Mouse (Mus musculus) MEL (cell line): ENCODE measurements around the gene Jmjd8. TPM values are rescaled to one million over a fixed set of nuclear protein-coding genes. Genes with fewer than 3 reads are reported as not detected.

Source experiments
- DNase-seq: peaks from one replicate; pipeline ENCODE4 v3.0.0; 2011; ENCODE audit warnings: low read depth, low spot score
- H3K27ac ChIP-seq: 2 replicates; pipeline ENCODE4 v1.5.1; 2012; ENCODE audit warnings: low read depth, mild to moderate bottlenecking, control low read depth, low read length, moderate library complexity; ENCODE audit not compliant: control insufficient read depth
- H3K27me3 ChIP-seq, 2 experiments: fragments of 150-350 bp in 1 of 2; sonication (generic) in 1 of 2; 2 replicates each; pipeline ENCODE4 v1.6.1; 2012; ENCODE audit warnings: low read length in 2 of 2, mild to moderate bottlenecking in 2 of 2, improper control_type of control experiment in 1 of 2, moderate library complexity in 1 of 2; ENCODE audit not compliant: insufficient read depth in 2 of 2, control insufficient read depth in 1 of 2
- H3K36me3 ChIP-seq, 2 experiments: 2 replicates each; pipeline ENCODE4 v1.6.1; 2012 to 2014; ENCODE audit warnings: low read length in 2 of 2, improper control_type of control experiment in 1 of 2, inconsistent platforms in 1 of 2, mild to moderate bottlenecking in 1 of 2; ENCODE audit not compliant: insufficient read depth in 2 of 2, control insufficient read depth in 1 of 2
- H3K4me1 ChIP-seq, 2 experiments: fragments of 150-350 bp in 1 of 2; sonication (generic) in 1 of 2; 2 replicates each; pipeline ENCODE4 v1.6.1; 2012; ENCODE audit warnings: low read length in 2 of 2, improper control_type of control experiment in 1 of 2, mild to moderate bottlenecking in 1 of 2; ENCODE audit not compliant: insufficient read depth in 2 of 2, control insufficient read depth in 1 of 2
- H3K4me3 ChIP-seq, 2 experiments: fragments of 150-350 bp in 1 of 2; sonication (generic) in 1 of 2; 2 replicates each; pipeline ENCODE4 v1.5.1; 2012; ENCODE audit warnings: low read depth in 2 of 2, low read length in 2 of 2, mild to moderate bottlenecking in 2 of 2, moderate library complexity in 2 of 2, control low read depth in 1 of 2, improper control_type of control experiment in 1 of 2; ENCODE audit not compliant: control insufficient read depth in 1 of 2, insufficient read depth in 1 of 2
- H3K79me2 ChIP-seq: 2 replicates; pipeline ENCODE4 v1.6.1; 2012; ENCODE audit warnings: mild to moderate bottlenecking, low read length, moderate library complexity; ENCODE audit not compliant: control insufficient read depth, poor library complexity, insufficient read depth
- H3K9ac ChIP-seq: 2 replicates; pipeline ENCODE4 v1.6.1; 2012; ENCODE audit warnings: low read depth, mild to moderate bottlenecking, control low read depth, low read length, moderate library complexity; ENCODE audit not compliant: control insufficient read depth, poor library complexity, severe bottlenecking
- H3K9me3 ChIP-seq: fragments of 150-350 bp; sonication (generic); replicated peaks from 2 replicates; pipeline ENCODE4 v1.6.1; 2012; ENCODE audit warnings: mild to moderate bottlenecking, low read length, improper control_type of control experiment, moderate library complexity; ENCODE audit not compliant: insufficient read depth
- BHLHE40 ChIP-seq: IDR thresholded peaks from 2 replicates; pipeline ENCODE4 v1.6.1; 2012; ENCODE audit warnings: low read depth, mild to moderate bottlenecking, inconsistent platforms, low read length, improper control_type of control experiment, borderline replicate concordance
- CTCF ChIP-seq, 3 experiments: IDR thresholded peaks in 2 of 3; conservative IDR thresholded peaks in 1 of 3; 2 replicates each; pipeline ENCODE4 v1.5.1; 2011 to 2012; ENCODE audit warnings: low read length in 3 of 3, low read depth in 2 of 3, mild to moderate bottlenecking in 2 of 3, improper control_type of control experiment in 1 of 3, inconsistent platforms in 1 of 3, mixed read lengths in 1 of 3, moderate library complexity in 1 of 3; ENCODE audit not compliant: control insufficient read depth in 1 of 3, insufficient read depth in 1 of 3, poor library complexity in 1 of 3, severe bottlenecking in 1 of 3
- ELF1 ChIP-seq: IDR thresholded peaks from 2 replicates; pipeline ENCODE4 v1.6.1; 2014; ENCODE audit warnings: low read depth, mild to moderate bottlenecking, inconsistent platforms, low read length, improper control_type of control experiment, moderate library complexity
- EP300 ChIP-seq, 2 experiments: IDR thresholded peaks; 2 replicates each; pipeline ENCODE4 v1.6.1; 2011; ENCODE audit warnings: improper control_type of control experiment in 2 of 2, low read length in 2 of 2, low read depth in 1 of 2, mild to moderate bottlenecking in 1 of 2
- ETS1 ChIP-seq: IDR thresholded peaks from 2 replicates; pipeline ENCODE4 v1.6.1; 2012; ENCODE audit warnings: low read depth, mild to moderate bottlenecking, inconsistent platforms, low read length, improper control_type of control experiment, moderate library complexity
- HCFC1 ChIP-seq: IDR thresholded peaks from 2 replicates; pipeline ENCODE4 v1.6.1; 2012; ENCODE audit warnings: low read depth, mild to moderate bottlenecking, inconsistent platforms, low read length, improper control_type of control experiment, moderate library complexity
- MAX ChIP-seq: IDR thresholded peaks from 2 replicates; pipeline ENCODE4 v1.6.1; 2011; ENCODE audit warnings: low read length, improper control_type of control experiment
- MXI1 ChIP-seq: IDR thresholded peaks from 2 replicates; pipeline ENCODE4 v1.6.1; 2011; ENCODE audit warnings: mild to moderate bottlenecking, low read depth, low read length, improper control_type of control experiment
- MYB ChIP-seq: IDR thresholded peaks from 2 replicates; pipeline ENCODE4 v1.6.1; 2011; ENCODE audit warnings: mild to moderate bottlenecking, low read depth, low read length, improper control_type of control experiment
- MYC ChIP-seq: IDR thresholded peaks from 2 replicates; pipeline ENCODE4 v1.6.1; 2011; ENCODE audit warnings: low read depth, mild to moderate bottlenecking, low read length, improper control_type of control experiment, moderate library complexity
- NELFE ChIP-seq: IDR thresholded peaks from 2 replicates; pipeline ENCODE4 v1.6.1; 2011; ENCODE audit warnings: low read depth, low read length, improper control_type of control experiment
- NRF1 ChIP-seq: IDR thresholded peaks from 2 replicates; pipeline ENCODE4 v1.6.1; 2014; ENCODE audit warnings: low read depth, mild to moderate bottlenecking, inconsistent platforms, low read length, improper control_type of control experiment, moderate library complexity; ENCODE audit not compliant: poor library complexity, insufficient read depth, severe bottlenecking
- POLR2A ChIP-seq, 2 experiments: IDR thresholded peaks; 2 replicates each; pipeline ENCODE4 v1.6.1; 2011 to 2012; ENCODE audit warnings: low read length in 2 of 2, mild to moderate bottlenecking in 2 of 2, control low read depth in 1 of 2, improper control_type of control experiment in 1 of 2, low read depth in 1 of 2, moderate library complexity in 1 of 2; ENCODE audit not compliant: control insufficient read depth in 1 of 2, insufficient read depth in 1 of 2, poor library complexity in 1 of 2
- POLR2AphosphoS2 ChIP-seq: IDR thresholded peaks from 2 replicates; pipeline ENCODE4 v1.6.1; 2011; ENCODE audit warnings: low read length, improper control_type of control experiment
- POLR2AphosphoS5 ChIP-seq: IDR thresholded peaks from 2 replicates; pipeline ENCODE4 v1.6.1; 2012; ENCODE audit warnings: low read depth, borderline replicate concordance, mild to moderate bottlenecking, inconsistent platforms, low read length, moderate library complexity, mixed read lengths
- SIN3A ChIP-seq: IDR thresholded peaks from 2 replicates; pipeline ENCODE4 v1.6.1; 2012; ENCODE audit warnings: low read length, improper control_type of control experiment, inconsistent platforms
- SMC3 ChIP-seq: IDR thresholded peaks from 2 replicates; pipeline ENCODE4 v1.6.1; 2011; ENCODE audit warnings: low read depth, low read length, improper control_type of control experiment
- TAL1 ChIP-seq: IDR thresholded peaks from 2 replicates; pipeline ENCODE4 v1.6.1; 2012; ENCODE audit warnings: mild to moderate bottlenecking, inconsistent platforms, low read length, moderate library complexity, mixed read lengths
- TBP ChIP-seq: IDR thresholded peaks from 2 replicates; pipeline ENCODE4 v1.8.0; 2011; ENCODE audit warnings: low read depth, low read length, improper control_type of control experiment
- TCF12 ChIP-seq: IDR thresholded peaks from 2 replicates; pipeline ENCODE4 v1.6.1; 2014; ENCODE audit warnings: low read depth, mild to moderate bottlenecking, inconsistent platforms, low read length, improper control_type of control experiment, moderate library complexity
- USF2 ChIP-seq, 2 experiments: IDR thresholded peaks; 2 replicates each; pipeline ENCODE4 v1.6.1; 2011 to 2012; ENCODE audit warnings: improper control_type of control experiment in 2 of 2, low read length in 2 of 2, borderline replicate concordance in 1 of 2, inconsistent platforms in 1 of 2, low read depth in 1 of 2, mild to moderate bottlenecking in 1 of 2; ENCODE audit not compliant: insufficient read depth in 1 of 2
- ZC3H11A ChIP-seq: IDR thresholded peaks from 2 replicates; pipeline ENCODE4 v1.6.1; 2012; ENCODE audit warnings: low read depth, mild to moderate bottlenecking, inconsistent platforms, low read length, improper control_type of control experiment
- ZMIZ1 ChIP-seq: IDR thresholded peaks from 2 replicates; pipeline ENCODE4 v1.6.1; 2012; ENCODE audit warnings: low read depth, mild to moderate bottlenecking, inconsistent platforms, low read length, improper control_type of control experiment, moderate library complexity
- polyA plus RNA-seq, 2 experiments: library from polyadenylated mRNA; stranded (reverse) in 1 of 2; unstranded in 1 of 2; fragments of >175 nt in 1 of 2; fragments of >200 nt in 1 of 2; gene quantifications; 2 replicates each; pipeline versions ENCODE4 v1.2.1 to v1.2.4; 2012; ENCODE audit warnings: low replicate concordance in 2 of 2, low read depth in 1 of 2; ENCODE audit not compliant: insufficient read length in 2 of 2, insufficient read depth in 1 of 2, missing spikeins in 1 of 2
- total RNA-seq: library from RNA; depleted of rRNA; stranded (reverse); fragments of 300-350 nt; gene quantifications from 2 replicates; pipeline ENCODE4 v1.2.3, GENCODE M21; 2012

Jmjd8 gene
- total and polyA plus RNA-seq, 3 experiments: 12.9 to 23.9 TPM; not detected in 1

GRCm38 (mm10) chr17:25796951-25797369, 31.7 kb upstream of the Jmjd8 start, which contains the start of gene Metrn:
Gene Metrn (minus strand): TSS chr17:25797136.
- peak; percentile 96 for DNase-seq
- H3K36me3 ChIP-seq: peaks cover 0 to 4% of the 10 kb centered on the region in 2 experiments; a peak in 1 of 4 replicates
- H3K4me3 ChIP-seq: peak within 1 kb of the TSS; percentile 69 to 95
- TF ChIP-seq SIN3A: peak; percentile 12; the same call in 1 of the 2 replicates
- TF ChIP-seq POLR2AphosphoS2: peak; percentile 56; the same call in 1 of the 2 replicates
- TF ChIP-seq POLR2A (IDR thresholded peaks at IDR 0.05; ENCODE audit: control insufficient read depth in 1 of 2, insufficient read depth in 1 of 2, low read depth in 1 of 2, low read length in 2 of 2, poor library complexity in 1 of 2): peak; percentile 82 to 92
- TF ChIP-seq NELFE: peak; percentile 85
- TF ChIP-seq POLR2AphosphoS5: peak; percentile 56; the same call in 1 of the 2 replicates
- TF ChIP-seq MXI1: peak; percentile 17; the same call in 1 of the 2 replicates
- peak; percentile 71; the same call in 1 of the 2 replicates for TF ChIP-seq ZMIZ1
- no peak for TF ChIP-seq CTCF (IDR thresholded peaks at IDR 0.05 in 2 of 3, conservative IDR thresholded peaks at IDR 0.05 in 1 of 3; ENCODE audit: control insufficient read depth in 1 of 3, insufficient read depth in 1 of 3, low read depth in 2 of 3, low read length in 3 of 3, poor library complexity in 1 of 3, severe bottlenecking in 1 of 3)
- TF ChIP-seq HCFC1: peak; percentile 39; the same call in 1 of the 2 replicates
- no peak for TF ChIP-seq MYB
- no peak for TF ChIP-seq ETS1
- no peak for TF ChIP-seq TAL1
- peak; percentile 64; the same call in 1 of the 2 replicates for TF ChIP-seq TBP
- TF ChIP-seq, all 39 proteins: peak for 9
- no peaks in the 10 kb centered on the region for H3K9me3 ChIP-seq
- peaks cover 17% of the 10 kb centered on the region for H3K79me2 ChIP-seq
- peak within 1 kb of the TSS; percentile 73 for H3K9ac ChIP-seq
- no peaks in the 10 kb centered on the region for H3K27me3 ChIP-seq
- peak within 1 kb of the TSS; percentile 64 for H3K27ac ChIP-seq
- H3K4me1 ChIP-seq: peaks cover 0 to 24% of the 10 kb centered on the region in 2 experiments; a peak in 1 of 4 replicates

GRCm38 (mm10) chr17:25801029-25801428, 27.6 kb upstream of the Jmjd8 start:
- Histone ChIP-seq H3K36me3 (peaks cover 0 to 4% of the 10 kb centered on the region in 2 experiments; a peak in 1 of 4 replicates), H3K4me1 (peaks cover 0 to 7% of the 10 kb centered on the region in 2 experiments; a peak in 1 of 4 replicates), H3K4me3 (no peak overlapping the region), H3K27me3 (peaks cover 3 to 5% of the 10 kb centered on the region in 2 experiments; a peak in 1 of 4 replicates), H3K27ac (no peak overlapping the region), H3K9me3 (no peaks in the 10 kb centered on the region), H3K9ac (0 out of 2 replicates have a peak overlapping the region, but pooled peaks have one; percentile 20), H3K79me2 (peaks cover 8% of the 10 kb centered on the region)
- peak; percentile 86 for DNase-seq
- TF ChIP-seq USF2 (IDR thresholded peaks at IDR 0.05; ENCODE audit: borderline replicate concordance in 1 of 2, insufficient read depth in 1 of 2, low read depth in 1 of 2, low read length in 2 of 2): no peak
- TF ChIP-seq MAX: no peak
- TF ChIP-seq HCFC1: peak; percentile 63
- no peak for TF ChIP-seq TCF12
- TF ChIP-seq ZC3H11A: peak; percentile 95
- peak in 2 of 3 experiments; percentile 85 to 89 for TF ChIP-seq CTCF (IDR thresholded peaks at IDR 0.05 in 2 of 3, conservative IDR thresholded peaks at IDR 0.05 in 1 of 3; ENCODE audit: control insufficient read depth in 1 of 3, insufficient read depth in 1 of 3, low read depth in 2 of 3, low read length in 3 of 3, poor library complexity in 1 of 3, severe bottlenecking in 1 of 3)
- TF ChIP-seq EP300 (IDR thresholded peaks at IDR 0.05; ENCODE audit: low read depth in 1 of 2, low read length in 2 of 2): no peak
- 0 out of 2 replicates have a peak, but pooled peaks have one; percentile 48 for TF ChIP-seq MXI1
- TF ChIP-seq BHLHE40: peak; percentile 42; the same call in 1 of the 2 replicates
- TF ChIP-seq ELF1: peak; percentile 67
- peak; percentile 75; the same call in 1 of the 2 replicates for TF ChIP-seq SIN3A
- TF ChIP-seq NELFE: no peak
- 0 out of 2 replicates have a peak, but pooled peaks have one; percentile 22 for TF ChIP-seq NRF1
- no peak for TF ChIP-seq MYB
- peak; percentile 92 for TF ChIP-seq SMC3
- TF ChIP-seq MYC: no peak
